Mouse (Mus musculus) c-Kit-negative CD71-positive TER-119-positive erythroid progenitor cells, embryonic 14.5 days (primary cell): Measurements from ENCODE around the gene Ipo8.

Experiments used
- DNase-seq: peaks from one replicate; pipeline ENCODE4 v3.0.0-alpha.2; 2013; ENCODE audit warnings: low read depth, low spot score

The Ipo8 gene

DNA sequence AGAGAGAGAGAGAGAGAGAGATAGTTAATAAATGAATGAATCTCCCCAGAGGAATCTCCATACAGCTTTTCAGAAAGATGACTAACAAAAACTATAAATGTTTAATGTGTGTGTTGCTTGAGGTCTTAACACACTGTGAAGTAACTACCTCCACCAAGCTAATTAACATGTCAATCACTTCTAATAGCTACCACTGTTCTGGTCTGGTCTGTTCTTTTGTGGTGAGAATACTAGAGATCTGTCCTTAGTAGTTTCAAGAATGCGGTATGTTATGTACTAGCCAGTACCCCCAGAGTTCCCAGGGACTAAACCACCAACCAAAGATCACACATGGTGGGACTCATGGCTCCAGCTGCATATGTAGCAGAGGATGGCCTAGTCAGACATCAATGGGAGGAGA, 74.7 kb downstream of the Ipo8 start:
- no peak for DNase-seq

DNA sequence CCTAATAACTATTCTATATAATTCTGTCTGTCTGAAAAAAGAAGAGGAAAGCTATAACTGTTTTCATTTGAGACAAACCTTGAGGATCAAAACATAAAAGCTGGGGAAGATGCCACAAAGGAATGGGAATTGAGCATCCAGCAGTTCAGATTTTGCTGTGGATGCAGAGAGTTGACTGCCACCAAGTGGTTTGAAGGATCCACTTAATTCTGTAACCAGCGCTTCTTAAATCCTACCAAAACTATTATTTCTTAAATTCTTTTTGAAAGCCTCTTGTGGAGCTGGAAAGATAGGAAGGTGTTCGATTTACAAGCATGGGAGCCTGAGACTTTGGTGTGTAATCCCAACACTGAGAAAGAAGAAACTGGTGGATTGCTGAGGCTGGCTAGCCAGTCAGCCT, 79.9 kb downstream of the Ipo8 start:
- DNase-seq, result no peak

DNA sequence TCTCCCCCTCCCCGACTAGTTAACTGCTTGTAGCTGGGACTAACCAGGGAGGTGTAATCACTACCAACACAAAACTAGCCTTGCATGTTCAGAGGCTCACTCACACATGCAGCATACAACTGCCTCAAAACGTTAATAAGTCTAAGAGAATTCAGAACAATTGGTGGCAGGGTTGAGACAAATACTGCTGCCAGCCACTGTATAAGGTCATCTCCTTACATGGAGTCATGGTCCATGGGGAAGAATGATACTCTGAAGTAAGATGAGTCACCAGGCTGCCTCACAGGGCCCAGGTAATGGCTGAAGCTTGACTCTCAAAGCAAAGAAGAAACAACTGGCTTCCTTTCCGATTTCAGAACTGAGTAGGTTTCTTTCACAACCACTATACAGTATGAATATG, 81.1 kb downstream of the Ipo8 start:
- no peak for DNase-seq

DNA sequence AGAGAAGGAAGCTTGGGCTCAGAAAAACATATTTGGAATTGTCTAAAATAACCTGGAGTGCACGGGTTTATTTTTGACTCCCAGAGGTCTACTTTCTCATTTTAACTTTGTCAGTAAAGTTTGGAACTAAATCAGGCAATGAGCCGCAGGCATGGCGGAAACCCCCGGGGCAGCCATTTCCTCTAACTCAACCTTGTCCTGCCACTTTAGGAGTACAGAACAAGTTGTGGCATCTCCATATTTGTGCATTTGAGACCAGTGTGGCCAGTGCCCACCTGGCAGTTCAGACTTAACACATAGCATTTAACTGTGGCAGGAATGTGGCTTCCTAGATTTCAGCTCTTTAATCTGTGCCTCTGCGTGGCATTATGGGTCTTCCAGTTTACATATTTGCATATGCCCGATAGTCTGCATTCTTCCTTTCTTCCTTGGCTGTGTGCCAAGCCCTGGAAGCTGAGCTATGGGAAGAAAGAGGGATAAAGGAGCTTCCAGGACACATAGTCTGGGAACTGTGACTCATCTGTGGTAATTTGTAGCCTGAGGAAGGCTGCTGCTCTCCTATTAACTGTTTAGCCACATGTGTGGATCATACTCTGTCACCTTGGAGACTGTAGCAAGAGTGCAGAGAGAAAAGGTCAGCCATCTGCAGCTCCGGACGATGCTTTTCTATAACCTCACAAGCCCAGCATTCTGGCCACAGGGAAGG, 90.6 kb downstream of the Ipo8 start:
- DNase-seq, result no peak

DNA sequence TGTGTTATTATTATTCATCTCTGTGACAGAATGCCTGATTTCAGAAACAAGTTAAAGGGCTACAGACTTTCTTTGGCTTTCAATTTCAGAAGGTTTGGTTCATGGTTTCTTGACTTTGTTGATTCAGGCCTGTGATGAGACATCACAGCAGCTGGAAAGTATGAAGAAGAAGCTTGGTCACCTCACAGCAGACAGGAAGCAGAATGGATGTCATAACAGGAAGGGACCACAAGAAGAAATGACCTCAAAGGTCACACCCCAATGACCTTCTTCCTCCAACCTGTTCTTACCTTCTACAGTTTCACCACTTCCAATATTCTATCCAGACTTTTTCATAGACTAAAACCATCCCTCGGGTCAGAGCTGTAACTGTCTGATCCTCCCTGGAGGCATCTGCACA, 94.9 kb downstream of the Ipo8 start:
- DNase-seq, result no peak

DNA sequence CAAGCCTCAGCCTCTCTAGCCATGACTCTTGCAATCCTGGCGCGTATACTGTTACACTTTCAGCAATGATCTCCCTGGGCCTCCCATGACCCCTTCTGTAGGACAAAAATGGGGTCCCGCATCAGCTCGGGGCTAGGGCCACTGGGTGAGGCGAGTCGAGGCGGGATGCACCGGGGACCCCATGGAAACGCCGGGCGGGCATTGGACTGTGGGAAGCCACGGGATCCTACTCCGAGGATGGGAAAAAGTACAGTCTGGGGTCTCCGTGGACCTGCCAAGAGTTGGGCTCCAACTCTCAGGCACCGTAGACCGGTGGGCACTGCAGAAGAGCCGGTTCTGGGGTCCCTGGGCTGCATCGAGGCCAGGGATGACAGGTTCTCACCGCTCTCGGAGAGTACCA, 97.3 kb downstream of the Ipo8 start:
- DNase-seq, result no peak

DNA sequence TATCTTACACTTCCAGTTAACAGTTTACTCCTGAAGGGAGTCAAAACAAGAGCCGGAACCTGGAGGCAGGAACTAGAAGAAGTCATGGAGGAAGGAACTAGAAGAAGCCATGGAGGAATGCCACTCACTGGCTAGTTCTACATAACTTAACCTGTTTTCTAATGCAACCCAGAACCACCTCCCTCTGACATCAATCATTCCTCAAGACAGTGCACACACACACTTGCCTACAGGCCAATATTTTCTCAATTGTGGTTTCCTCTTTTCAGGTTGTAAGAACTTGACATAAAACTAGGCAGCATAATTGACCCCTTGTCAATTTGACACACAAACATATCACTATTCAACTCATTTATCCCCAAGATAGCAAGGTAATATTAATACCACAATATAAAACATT, 98.3 kb downstream of the Ipo8 start:
- DNase-seq, result no peak

DNA sequence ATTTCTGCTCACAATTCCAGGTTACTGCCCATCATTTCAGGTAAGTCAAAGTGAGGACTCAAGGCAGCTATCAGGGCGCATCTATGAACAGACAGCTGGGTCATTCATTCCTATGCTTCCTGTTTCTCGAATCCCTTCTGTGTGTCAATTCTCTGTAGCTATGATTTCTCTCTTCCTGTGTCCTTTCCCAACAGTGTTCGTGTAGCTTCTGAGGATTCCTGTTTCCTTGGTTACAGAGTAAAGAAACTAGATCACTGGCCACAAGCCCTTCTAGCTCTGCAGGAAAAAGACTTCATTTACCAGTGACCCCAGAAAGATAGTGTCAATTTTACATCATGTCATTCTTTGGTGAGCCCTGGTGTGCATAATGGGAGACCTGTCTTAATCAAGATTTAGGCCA, 102.7 kb downstream of the Ipo8 start:
- no peak for DNase-seq

DNA sequence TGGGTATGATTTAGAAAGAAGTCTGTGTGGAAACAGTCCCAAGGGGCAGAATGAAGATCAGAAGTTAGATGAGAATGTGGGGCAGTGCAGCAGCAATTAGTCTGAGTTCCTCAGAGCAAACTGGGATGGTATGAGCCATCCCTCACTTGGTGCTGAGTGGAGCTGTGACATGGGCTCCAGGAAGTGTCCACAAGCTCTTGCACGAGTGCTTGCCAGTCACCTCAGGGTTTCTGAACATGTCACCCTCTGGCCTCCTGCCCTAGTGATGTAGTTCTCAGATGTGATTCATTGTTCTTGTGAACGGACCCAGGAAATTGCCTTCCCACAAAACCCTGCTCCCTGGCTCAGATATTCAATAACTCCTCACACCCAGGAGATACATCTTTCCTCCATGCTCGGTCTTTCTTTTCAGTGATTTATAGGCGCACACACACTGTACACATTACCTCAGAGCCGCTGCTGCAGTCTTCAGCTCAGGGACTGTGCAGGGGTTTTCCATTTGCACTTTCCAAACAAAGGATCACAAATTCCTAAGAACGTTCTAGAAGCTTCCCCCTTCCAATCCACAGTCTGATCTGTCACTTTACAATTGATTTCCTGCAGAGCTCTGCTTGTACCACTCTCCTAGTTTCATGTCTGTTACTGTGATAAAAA, 103.3 kb downstream of the Ipo8 start:
- DNase-seq, result no peak

DNA sequence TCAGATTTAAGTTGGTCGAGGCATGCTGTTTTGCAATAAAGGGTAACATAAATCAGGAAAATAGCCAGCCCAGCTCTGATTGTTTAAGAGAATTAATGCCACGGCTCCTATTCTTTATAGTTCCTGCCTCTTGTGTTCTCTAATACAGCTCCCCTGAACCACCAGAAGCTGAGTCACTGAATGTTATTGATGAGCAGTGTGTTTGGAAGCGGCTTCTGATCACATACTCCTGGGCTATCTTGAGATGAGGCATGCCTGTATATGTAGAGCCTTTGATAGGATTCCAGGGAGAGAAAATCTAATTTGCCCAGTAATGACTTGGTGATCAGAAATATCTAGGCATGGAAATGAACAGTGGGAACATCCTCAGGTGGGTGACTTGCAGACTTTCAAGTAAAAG, 106.8 kb downstream of the Ipo8 start:
- no peak for DNase-seq
